Comparison of ENCODE assay signal across 8 mouse cellular contexts in genomic region chr3:84270624-84270995, GRCm38 (mm10). TPM values are rescaled to one million over a fixed set of nuclear protein-coding genes. Genes with fewer than 3 reads are reported as not detected.
DNase-seq lines count a peak whose midpoint lies in the region; ATAC-seq and TF ChIP-seq lines count a peak whose summit lies in the region.

No protein-coding gene starts in this region.

- TF ChIP-seq EP300 in lung, postnatal 0 days (IDR thresholded peaks at IDR 0.05) = no peak

- no peak for TF ChIP-seq CTCF in lung, postnatal 0 days (IDR thresholded peaks at IDR 0.05)

- H3K4me1 ChIP-seq in hindbrain, embryonic 11.5 days (replicated peaks; ENCODE audit: control insufficient read depth, insufficient read depth, low read length) = peaks cover 18% of the 10 kb centered on the region
- no peaks in the 10 kb centered on the region for H3K4me1 ChIP-seq in lung, postnatal 0 days (ENCODE audit: insufficient read depth, low read depth, low read length)

- no peaks in the 10 kb centered on the region for H3K36me3 ChIP-seq in hindbrain, embryonic 11.5 days (ENCODE audit: control insufficient read depth, insufficient read depth, low read length)
- H3K36me3 ChIP-seq in lung, postnatal 0 days (ENCODE audit: insufficient read depth, low read length) = no peaks in the 10 kb centered on the region

- no peaks in the 10 kb centered on the region for H3K27me3 ChIP-seq in hindbrain, embryonic 11.5 days (ENCODE audit: control insufficient read depth, insufficient read depth, low read length)
- no peaks in the 10 kb centered on the region for H3K27me3 ChIP-seq in lung, postnatal 0 days (replicated peaks; ENCODE audit: insufficient read depth, low read length)

- no peaks in the 10 kb centered on the region for H3K9me3 ChIP-seq in hindbrain, embryonic 11.5 days (ENCODE audit: control insufficient read depth, low read length)
- H3K9me3 ChIP-seq in lung, postnatal 0 days (ENCODE audit: low read length) = no peaks in the 10 kb centered on the region

- 0 out of 2 replicates have a peak overlapping the region, but pooled peaks have one; percentile 6 for H3K4me3 ChIP-seq in hindbrain, embryonic 11.5 days (ENCODE audit: low read depth, low read length)
- no peak overlapping the region for H3K4me3 ChIP-seq in lung, postnatal 0 days (ENCODE audit: low read depth, low read length)

- H3K9ac ChIP-seq in hindbrain, embryonic 11.5 days (ENCODE audit: low read depth, low read length) = no peak overlapping the region
- no peak overlapping the region for H3K9ac ChIP-seq in lung, postnatal 0 days (replicated peaks; ENCODE audit: low read depth)

- peak; percentile 40 to 42 for DNase-seq in spleen, postnatal 10 days (ENCODE audit: low spot score in 2 of 2)
- no peak for DNase-seq in spleen, adult 12 weeks (ENCODE audit: low spot score)
- peak; percentile 48 for DNase-seq in hindbrain, embryonic 11.5 days (ENCODE audit: low spot score)
- peak; percentile 41 for DNase-seq in lung, postnatal 0 days (ENCODE audit: low spot score)
- no peak for DNase-seq in thymus, postnatal 14 days
- DNase-seq in adrenal gland, postnatal 10 days = no peak
- no peak for DNase-seq in ovary, adult 18-20 months (ENCODE audit: low spot score)
- no peak for DNase-seq in adrenal gland, adult 18-20 months (ENCODE audit: low spot score in 2 of 2)

- ATAC-seq in hindbrain, embryonic 11.5 days (ENCODE audit: low FRiP score) = peak; percentile 64; the same call in 1 of the 2 replicates
- ATAC-seq in lung, postnatal 0 days = peak; percentile 68

- H3K27ac ChIP-seq in hindbrain, embryonic 11.5 days (ENCODE audit: low read depth, low read length) = peak overlapping the region; percentile 30; the same call in 1 of the 2 replicates
- H3K27ac ChIP-seq in lung, postnatal 0 days (ENCODE audit: low read length) = no peak overlapping the region

- peak overlapping the region; percentile 21 for H3K4me2 ChIP-seq in hindbrain, embryonic 11.5 days (replicated peaks; ENCODE audit: low read depth, low read length)
- H3K4me2 ChIP-seq in lung, postnatal 0 days (replicated peaks; ENCODE audit: low read depth, low read length) = peak overlapping the region; percentile 39

- WGBS in hindbrain, embryonic 11.5 days = 8% methylated on average over 3 of the region's 3 CpGs
- WGBS in lung, postnatal 0 days = 2% methylated on average over 3 of the region's 3 CpGs

RNA-seq across cellular contexts. Expression of gene Trim2, which starts 36.1 kb away (rescaled TPM):
- polyA plus RNA-seq in hindbrain, embryonic 11.5 days (2014; fragmentation: Nextera tagmentation; extraction: Ambion mirVana) = 104 and 109 TPM in 2 replicates
- polyA plus RNA-seq in lung, postnatal 0 days (2015; fragmentation: Nextera tagmentation; extraction: Ambion mirVana) = 18.7 and 20.0 TPM in 2 replicates
- total RNA-seq in adrenal gland, postnatal 10 days (2021) = 10 to 100 TPM; 53.1 to 58.5 TPM
- total RNA-seq in adrenal gland, adult 18-20 months (2021) = 10 to 100 TPM; 29.2 to 88.9 TPM

Comparison
In these comparisons a context has a peak if more than half of its experiments do, and no peak if none do; other contexts are left out.
1. DNase-seq: peak in spleen, postnatal 10 days (2 of 2), hindbrain, embryonic 11.5 days (single experiment) and lung, postnatal 0 days (single experiment); none in spleen, adult 12 weeks (single experiment), thymus, postnatal 14 days (single experiment), adrenal gland, postnatal 10 days (single experiment), ovary, adult 18-20 months (single experiment) and adrenal gland, adult 18-20 months (0 of 2).